Mouse (Mus musculus): ENCODE results near the gene 1110032A03Rik. TPM values are rescaled to one million over a fixed set of nuclear protein-coding genes. Genes with fewer than 3 reads are reported as not detected.

1110032A03Rik gene
- polyA plus RNA-seq (2014; fragmentation: Nextera tagmentation; extraction: Ambion mirVana) = 28.7 and 31.2 TPM in 2 replicates

DNA sequence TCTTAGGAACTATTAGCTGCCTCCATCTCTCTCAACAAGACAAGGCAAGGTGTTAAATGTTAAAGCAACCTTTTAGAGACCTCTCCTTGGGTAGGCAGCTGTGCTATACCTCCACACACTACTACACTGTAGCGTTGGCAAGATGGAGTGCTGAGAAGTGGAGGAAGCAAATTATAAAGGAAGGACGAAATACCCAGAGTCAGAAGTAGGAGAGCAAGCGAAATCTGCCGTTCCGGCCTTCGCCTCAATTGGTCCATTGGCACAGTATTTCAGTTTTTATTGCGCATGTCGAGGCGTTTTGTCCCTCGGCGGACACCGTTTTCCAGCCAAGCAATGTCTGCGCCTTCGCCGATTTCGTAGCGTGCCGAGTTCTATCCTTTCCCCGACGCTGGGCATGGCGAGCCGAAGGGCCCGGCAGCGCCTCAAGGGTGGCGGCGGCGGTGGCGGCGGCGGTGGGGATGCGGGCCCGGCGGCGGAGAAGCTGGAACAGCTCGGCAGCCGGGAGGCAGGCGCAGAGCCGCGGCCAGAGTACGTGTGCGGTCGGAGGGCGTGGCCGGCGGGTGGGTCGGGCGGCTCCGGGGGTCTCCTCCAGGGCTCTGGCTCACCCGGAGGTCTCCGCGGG lies at the start of gene 1110032A03Rik, which contains the start of gene Alg9:
1110032A03Rik (minus strand) TSS at position 530 of the 622 bp plus-strand sequence.
Alg9 (plus strand) TSS at position 29 of the 622 bp plus-strand sequence.
- H3K9me3 ChIP-seq (ENCODE audit: control insufficient read depth, low read length) = no peaks in the 10 kb centered on the region
- peak within 1 kb of the TSS; percentile 88 for H3K4me2 ChIP-seq (ENCODE audit: low read depth, low read length, severe bottlenecking)
- no peaks in the 10 kb centered on the region for H3K27me3 ChIP-seq (ENCODE audit: control insufficient read depth, insufficient read depth, low read length)
- DNase-seq (ENCODE audit: low spot score) = peak; percentile 93
- under 1% methylated on average over 37 of the region's 51 CpGs for WGBS
- no peaks in the 10 kb centered on the region for H3K36me3 ChIP-seq (ENCODE audit: control insufficient read depth, insufficient read depth, low read length)
- peaks cover 9% of the 10 kb centered on the region; the same call in 1 of the 2 replicates for H3K4me1 ChIP-seq (replicated peaks; ENCODE audit: control insufficient read depth, insufficient read depth, low read length)
- ATAC-seq (replicated peaks; ENCODE audit: low FRiP score) = peak; percentile 88
- H3K9ac ChIP-seq (ENCODE audit: low read length) = peak within 1 kb of the TSS; percentile 94
- peak within 1 kb of the TSS; percentile 70 for H3K27ac ChIP-seq (ENCODE audit: low read depth, low read length)
- peak within 1 kb of the TSS; percentile 91 for H3K4me3 ChIP-seq (ENCODE audit: low read depth, low read length)

DNA sequence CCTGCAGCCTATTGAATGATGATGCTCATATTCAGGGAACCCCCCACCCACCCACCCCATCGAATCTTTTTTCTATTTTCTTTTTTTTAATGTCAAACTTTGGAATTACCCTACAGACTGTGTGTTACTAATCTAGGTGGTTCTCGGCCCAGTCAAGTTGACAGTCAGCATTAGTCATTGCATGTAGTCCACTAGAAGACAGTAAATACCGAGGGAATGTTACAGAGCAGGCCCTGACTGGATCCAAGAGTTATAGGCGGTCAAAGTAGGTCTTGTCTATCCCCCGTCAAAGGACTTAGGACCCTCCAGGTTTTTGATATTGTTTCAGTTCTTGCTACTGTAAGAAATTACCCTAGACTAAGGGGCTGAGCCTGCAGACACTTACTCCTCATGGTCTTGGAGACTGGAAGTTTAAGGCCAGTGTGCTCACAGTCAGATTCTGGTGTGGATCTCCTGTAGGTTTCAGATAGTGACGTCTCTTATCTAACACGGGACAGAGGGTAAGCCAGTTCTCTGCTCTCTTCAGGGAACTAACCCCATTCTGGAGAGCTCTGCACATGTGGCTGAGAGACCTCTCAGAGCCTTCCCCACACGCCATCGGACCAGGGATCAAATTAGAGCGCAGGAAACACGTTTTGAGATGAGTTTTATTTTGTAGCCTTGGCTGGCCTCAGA lies 48.6 kb upstream of the 1110032A03Rik start:
- H3K4me1 ChIP-seq (replicated peaks; ENCODE audit: control insufficient read depth, insufficient read depth, low read length) = no peaks in the 10 kb centered on the region
- no peaks in the 10 kb centered on the region for H3K27me3 ChIP-seq (ENCODE audit: control insufficient read depth, insufficient read depth, low read length)
- no peaks in the 10 kb centered on the region for H3K9me3 ChIP-seq (ENCODE audit: control insufficient read depth, low read length)
- no peak for ATAC-seq (replicated peaks; ENCODE audit: low FRiP score)
- H3K4me2 ChIP-seq (ENCODE audit: low read depth, low read length, severe bottlenecking) = no peak overlapping the region
- no peak overlapping the region for H3K9ac ChIP-seq (ENCODE audit: low read length)
- H3K4me3 ChIP-seq (ENCODE audit: low read depth, low read length) = no peak overlapping the region
- WGBS = 92% methylated on average over 11 of the region's 11 CpGs
- DNase-seq (ENCODE audit: low spot score) = no peak
- H3K27ac ChIP-seq (ENCODE audit: low read depth, low read length) = no peak overlapping the region; the same call in 1 of the 2 replicates
- H3K36me3 ChIP-seq (ENCODE audit: control insufficient read depth, insufficient read depth, low read length) = no peaks in the 10 kb centered on the region; the same call in 1 of the 2 replicates

DNA sequence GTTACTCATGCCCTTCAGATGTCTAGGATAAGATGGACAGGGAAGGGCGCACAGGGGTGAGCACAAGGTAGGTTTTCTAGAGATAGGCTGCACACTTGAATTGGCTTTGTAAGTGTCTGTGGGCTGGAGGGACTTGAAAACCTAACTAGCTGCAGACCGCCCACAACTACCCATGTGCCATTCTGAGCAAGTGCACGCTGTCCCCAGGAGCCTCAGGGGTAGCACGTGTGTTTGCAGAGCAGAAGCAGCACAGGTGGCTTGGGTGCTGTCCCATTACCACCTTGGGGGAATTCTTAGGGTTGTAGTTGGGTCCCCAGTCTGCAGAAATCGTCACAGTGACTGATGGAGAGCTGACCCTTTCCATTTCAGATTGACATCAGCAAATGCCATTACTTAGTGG lies 46.9 kb upstream of the 1110032A03Rik start:
- Histone ChIP-seq H3K36me3 (ENCODE audit: control insufficient read depth, insufficient read depth, low read length) (no peaks in the 10 kb centered on the region; the same call in 1 of the 2 replicates), H3K4me2 (ENCODE audit: low read depth, low read length, severe bottlenecking) (no peak overlapping the region), H3K9me3 (ENCODE audit: control insufficient read depth, low read length) (no peaks in the 10 kb centered on the region), H3K4me3 (ENCODE audit: low read depth, low read length) (no peak overlapping the region), H3K27me3 (ENCODE audit: control insufficient read depth, insufficient read depth, low read length) (no peaks in the 10 kb centered on the region), H3K4me1 (replicated peaks; ENCODE audit: control insufficient read depth, insufficient read depth, low read length) (no peaks in the 10 kb centered on the region), H3K9ac (ENCODE audit: low read length) (no peak overlapping the region), H3K27ac (ENCODE audit: low read depth, low read length) (no peak overlapping the region)
- DNase-seq (ENCODE audit: low spot score) = no peak
- 93% methylated on average over 5 of the region's 5 CpGs for WGBS
- ATAC-seq (replicated peaks; ENCODE audit: low FRiP score) = no peak

DNA sequence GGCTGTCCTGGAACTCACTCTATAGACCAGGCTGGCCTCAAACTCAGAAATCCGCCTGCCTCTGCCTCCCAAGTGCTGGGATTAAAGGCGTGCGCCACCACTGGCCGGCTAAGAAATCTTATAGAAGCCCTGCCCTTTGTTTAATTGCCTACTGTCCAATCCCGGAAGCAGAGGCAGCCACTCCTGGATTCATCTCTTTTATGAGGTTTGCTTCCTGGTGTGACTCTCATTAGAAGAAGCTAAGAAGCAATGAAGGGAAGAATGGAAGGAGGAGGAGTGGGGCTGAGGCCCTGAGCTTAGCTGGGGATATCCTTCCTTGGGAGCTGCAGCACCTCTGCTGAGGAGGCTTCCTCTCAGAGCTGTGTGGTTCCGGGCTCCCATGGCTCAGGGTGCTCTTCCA lies 46.3 kb upstream of the 1110032A03Rik start:
- DNase-seq (ENCODE audit: low spot score) (no peak), ATAC-seq (replicated peaks; ENCODE audit: low FRiP score) (no peak)
- Histone ChIP-seq H3K27me3 (ENCODE audit: control insufficient read depth, insufficient read depth, low read length) (no peaks in the 10 kb centered on the region), H3K9ac (ENCODE audit: low read length) (no peak overlapping the region), H3K4me1 (replicated peaks; ENCODE audit: control insufficient read depth, insufficient read depth, low read length) (no peaks in the 10 kb centered on the region), H3K36me3 (ENCODE audit: control insufficient read depth, insufficient read depth, low read length) (no peaks in the 10 kb centered on the region; the same call in 1 of the 2 replicates), H3K27ac (ENCODE audit: low read depth, low read length) (no peak overlapping the region), H3K4me3 (ENCODE audit: low read depth, low read length) (no peak overlapping the region), H3K4me2 (ENCODE audit: low read depth, low read length, severe bottlenecking) (no peak overlapping the region), H3K9me3 (ENCODE audit: control insufficient read depth, low read length) (no peaks in the 10 kb centered on the region)
- WGBS = 91% methylated on average over 6 of the region's 6 CpGs

DNA sequence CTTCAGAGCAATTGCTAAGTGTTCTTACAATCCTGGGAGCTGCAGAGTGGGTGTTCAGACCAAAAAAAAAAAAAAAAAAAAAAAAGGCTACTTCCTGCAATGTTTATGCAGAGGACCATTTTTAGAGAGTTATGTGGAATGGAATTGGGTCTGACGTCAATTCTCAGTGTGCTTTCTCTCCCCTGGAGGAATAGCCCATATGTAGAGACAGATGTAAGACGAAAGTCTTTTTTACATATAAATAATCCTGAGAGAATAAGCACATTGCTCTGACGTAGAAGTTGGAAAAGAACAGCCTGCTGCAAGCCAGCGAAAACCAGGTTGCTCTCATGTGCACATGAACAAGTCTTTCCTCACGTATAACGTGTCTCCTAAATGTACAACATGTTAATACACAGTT lies 44.4 kb upstream of the 1110032A03Rik start:
- 98% methylated on average over 6 of the region's 6 CpGs for WGBS

DNA sequence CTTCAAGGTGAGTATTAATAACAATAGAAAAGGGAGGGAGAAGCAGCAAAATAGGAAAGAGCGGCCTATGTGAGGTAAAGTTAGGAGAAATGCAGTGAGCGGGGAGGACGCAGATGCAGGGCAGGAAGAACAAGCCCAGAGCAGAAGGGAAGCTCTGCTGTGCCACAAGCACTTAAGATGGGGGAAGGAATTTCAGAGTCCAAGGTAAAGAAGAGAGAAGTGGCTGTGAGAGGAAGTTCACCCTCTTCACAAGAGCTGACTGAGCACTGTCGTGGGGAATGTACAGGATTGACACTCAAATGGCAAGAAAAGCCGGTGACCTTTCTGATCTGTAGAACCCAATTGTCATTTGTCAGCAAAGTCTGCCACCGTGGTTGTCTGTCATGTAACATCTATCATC lies 42.7 kb upstream of the 1110032A03Rik start:
- ATAC-seq (replicated peaks; ENCODE audit: low FRiP score) (no peak), DNase-seq (ENCODE audit: low spot score) (no peak)
- Histone ChIP-seq H3K27ac (ENCODE audit: low read depth, low read length) (no peak overlapping the region), H3K9me3 (ENCODE audit: control insufficient read depth, low read length) (no peaks in the 10 kb centered on the region), H3K4me1 (replicated peaks; ENCODE audit: control insufficient read depth, insufficient read depth, low read length) (no peaks in the 10 kb centered on the region), H3K36me3 (ENCODE audit: control insufficient read depth, insufficient read depth, low read length) (no peaks in the 10 kb centered on the region), H3K9ac (ENCODE audit: low read length) (no peak overlapping the region), H3K4me2 (ENCODE audit: low read depth, low read length, severe bottlenecking) (no peak overlapping the region), H3K4me3 (ENCODE audit: low read depth, low read length) (no peak overlapping the region), H3K27me3 (ENCODE audit: control insufficient read depth, insufficient read depth, low read length) (no peaks in the 10 kb centered on the region)
- 94% methylated on average over 6 of the region's 6 CpGs for WGBS

More for the DNA sequence above, 44.4 kb upstream of the 1110032A03Rik start:
- Histone ChIP-seq H3K36me3 (ENCODE audit: control insufficient read depth, insufficient read depth, low read length) (no peaks in the 10 kb centered on the region; the same call in 1 of the 2 replicates), H3K27ac (ENCODE audit: low read depth, low read length) (no peak overlapping the region), H3K4me3 (ENCODE audit: low read depth, low read length) (no peak overlapping the region), H3K9ac (ENCODE audit: low read length) (no peak overlapping the region), H3K4me2 (ENCODE audit: low read depth, low read length, severe bottlenecking) (no peak overlapping the region), H3K27me3 (ENCODE audit: control insufficient read depth, insufficient read depth, low read length) (no peaks in the 10 kb centered on the region), H3K9me3 (ENCODE audit: control insufficient read depth, low read length) (no peaks in the 10 kb centered on the region), H3K4me1 (replicated peaks; ENCODE audit: control insufficient read depth, insufficient read depth, low read length) (no peaks in the 10 kb centered on the region)
- DNase-seq (ENCODE audit: low spot score) (no peak), ATAC-seq (replicated peaks; ENCODE audit: low FRiP score) (no peak)

DNA sequence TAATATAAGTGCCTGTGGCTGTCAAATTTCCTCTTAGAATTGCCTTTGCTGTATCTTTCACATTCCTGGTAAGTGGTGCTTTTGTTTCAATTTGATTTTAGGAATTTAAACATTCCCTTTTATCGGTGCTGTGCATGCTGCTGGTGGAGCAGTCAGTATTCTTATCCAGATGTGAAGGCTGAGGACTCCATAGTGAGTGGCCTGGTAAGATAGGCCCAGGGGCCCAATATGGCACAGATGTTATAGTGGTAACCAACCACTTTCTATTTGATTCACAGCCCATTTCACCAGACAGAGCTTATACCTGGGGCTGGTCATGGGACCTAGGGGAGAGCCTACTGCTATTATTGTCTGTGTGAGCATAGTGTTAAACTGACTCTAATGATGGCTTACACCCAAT lies 41.2 kb upstream of the 1110032A03Rik start:
- Histone ChIP-seq H3K9ac (ENCODE audit: low read length) (no peak overlapping the region), H3K27me3 (ENCODE audit: control insufficient read depth, insufficient read depth, low read length) (no peaks in the 10 kb centered on the region), H3K4me1 (replicated peaks; ENCODE audit: control insufficient read depth, insufficient read depth, low read length) (no peaks in the 10 kb centered on the region), H3K36me3 (ENCODE audit: control insufficient read depth, insufficient read depth, low read length) (no peaks in the 10 kb centered on the region), H3K4me3 (ENCODE audit: low read depth, low read length) (no peak overlapping the region), H3K27ac (ENCODE audit: low read depth, low read length) (no peak overlapping the region), H3K4me2 (ENCODE audit: low read depth, low read length, severe bottlenecking) (no peak overlapping the region), H3K9me3 (ENCODE audit: control insufficient read depth, low read length) (no peaks in the 10 kb centered on the region)
- ATAC-seq (replicated peaks; ENCODE audit: low FRiP score) (no peak), DNase-seq (ENCODE audit: low spot score) (no peak)
- WGBS = 88% methylated on average over 1 of the region's 1 CpGs

DNA sequence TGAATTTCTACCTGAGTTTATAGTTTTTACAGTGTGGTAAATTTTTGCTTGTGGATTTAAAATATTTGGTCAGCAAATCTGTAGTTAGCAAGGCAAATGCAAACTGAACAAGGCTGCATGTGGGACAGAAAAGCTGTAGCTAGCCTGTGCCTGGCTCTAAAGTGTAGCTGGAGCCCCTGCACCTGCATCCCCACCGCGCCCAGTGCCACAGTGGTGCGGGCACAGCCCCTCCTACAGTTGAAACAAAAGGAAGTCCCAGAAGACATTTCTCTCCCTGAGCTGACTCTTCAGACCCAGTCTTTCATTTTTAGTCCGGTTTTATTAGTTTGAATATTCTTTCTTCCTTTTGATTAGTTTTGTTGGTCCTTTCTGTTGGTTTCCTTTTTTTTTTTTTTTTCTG lies 40.3 kb upstream of the 1110032A03Rik start:
- 92% methylated on average over 4 of the region's 4 CpGs for WGBS
- no peak for ATAC-seq (replicated peaks; ENCODE audit: low FRiP score)
- Histone ChIP-seq H3K9ac (ENCODE audit: low read length) (no peak overlapping the region), H3K4me2 (ENCODE audit: low read depth, low read length, severe bottlenecking) (no peak overlapping the region), H3K36me3 (ENCODE audit: control insufficient read depth, insufficient read depth, low read length) (no peaks in the 10 kb centered on the region), H3K27ac (ENCODE audit: low read depth, low read length) (no peak overlapping the region), H3K27me3 (ENCODE audit: control insufficient read depth, insufficient read depth, low read length) (no peaks in the 10 kb centered on the region), H3K9me3 (ENCODE audit: control insufficient read depth, low read length) (no peaks in the 10 kb centered on the region), H3K4me1 (replicated peaks; ENCODE audit: control insufficient read depth, insufficient read depth, low read length) (no peaks in the 10 kb centered on the region), H3K4me3 (ENCODE audit: low read depth, low read length) (no peak overlapping the region)
- DNase-seq (ENCODE audit: low spot score) = no peak

Measured in forebrain, embryonic 11.5 days (tissue).